8 mouse cellular contexts compared by ENCODE assay signal in the genomic region with DNA sequence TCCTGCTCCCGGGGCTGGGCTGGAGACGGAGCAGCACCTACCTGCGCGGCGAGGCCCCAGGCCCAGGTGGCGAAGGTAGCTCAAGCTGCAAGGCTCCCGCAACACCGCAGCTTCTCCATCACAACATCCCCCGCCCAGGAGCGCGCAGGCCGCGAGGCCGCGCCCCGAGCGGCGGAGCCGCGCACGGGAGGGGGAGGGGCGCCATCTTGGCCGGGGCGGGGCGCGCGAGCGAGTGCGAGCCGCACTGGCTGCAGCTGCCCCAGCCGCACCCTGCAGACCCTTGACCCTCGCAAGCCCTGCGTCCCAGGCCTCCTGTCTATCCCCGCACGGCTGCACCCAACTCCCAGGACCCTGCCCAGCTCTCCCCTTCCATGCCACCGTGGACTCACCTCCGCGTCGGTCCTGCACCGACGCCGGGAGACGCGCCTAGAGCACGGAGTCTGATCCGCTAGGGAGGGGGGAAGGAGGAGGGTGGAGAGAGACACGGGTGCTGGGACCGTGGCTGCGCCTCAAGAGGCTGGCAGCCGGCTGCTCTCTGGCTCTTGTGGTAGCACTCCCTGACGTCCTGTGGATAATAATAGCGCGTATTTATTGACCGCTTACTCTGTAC. TPM values are rescaled to one million over a fixed set of nuclear protein-coding genes. Genes with fewer than 3 reads are reported as not detected.
DNase-seq lines count a peak whose midpoint lies in the region; ATAC-seq and TF ChIP-seq lines count a peak whose summit lies in the region.

A gene (minus strand): TSS at position 560 of the 610 bp plus-strand sequence.

- peaks cover 25% of the 10 kb centered on the region for H3K4me1 ChIP-seq in cerebellum, adult 2 months (ENCODE audit: control insufficient read depth, insufficient read depth, low read length)
- H3K4me1 ChIP-seq in forebrain, embryonic 16.5 days (replicated peaks; ENCODE audit: control insufficient read depth, insufficient read depth, low read length) = peaks cover 34% of the 10 kb centered on the region
- peaks cover 27% of the 10 kb centered on the region for H3K4me1 ChIP-seq in neural tube, embryonic 14.5 days (ENCODE audit: control insufficient read depth, insufficient read depth, low read length)

- peak within 1 kb of the TSS; percentile 79 for H3K4me3 ChIP-seq in cerebellum, adult 2 months (replicated peaks; ENCODE audit: insufficient read depth, low read depth, low read length)
- peak within 1 kb of the TSS; percentile 78 for H3K4me3 ChIP-seq in forebrain, embryonic 16.5 days (replicated peaks; ENCODE audit: low read length)
- peak within 1 kb of the TSS; percentile 77 for H3K4me3 ChIP-seq in neural tube, embryonic 14.5 days (ENCODE audit: low read depth, low read length)

- H3K27me3 ChIP-seq in cerebellum, adult 2 months (ENCODE audit: control insufficient read depth, insufficient read depth, low read length) = no peaks in the 10 kb centered on the region
- no peaks in the 10 kb centered on the region for H3K27me3 ChIP-seq in forebrain, embryonic 16.5 days (replicated peaks; ENCODE audit: control insufficient read depth, insufficient read depth, low read length)
- no peaks in the 10 kb centered on the region for H3K27me3 ChIP-seq in neural tube, embryonic 14.5 days (ENCODE audit: control insufficient read depth, insufficient read depth, low read length)

- WGBS in cerebellum, adult 2 months = under 1% methylated on average over 54 of the region's 54 CpGs
- under 1% methylated on average over 53 of the region's 54 CpGs for WGBS in forebrain, embryonic 16.5 days
- WGBS in large intestine, adult 2 months = under 1% methylated on average over 53 of the region's 54 CpGs
- under 1% methylated on average over 40 of the region's 54 CpGs for WGBS in neural tube, embryonic 14.5 days

- peak; percentile 80 for DNase-seq in MN1 (ENCODE audit: low spot score)
- peak; percentile 92 for DNase-seq in cerebellum, adult 2 months
- peak; percentile 84 to 86 for DNase-seq in heart, postnatal 14 days
- peak; percentile 21 for DNase-seq in large intestine, adult 2 months (ENCODE audit: low read depth, low spot score)
- DNase-seq in lung, adult 18-20 months = peak; percentile 83 to 88
- DNase-seq in testis, postnatal 10 days (ENCODE audit: low spot score) = peak; percentile 84

- H3K9ac ChIP-seq in forebrain, embryonic 16.5 days (replicated peaks; ENCODE audit: low read depth, low read length) = peak within 1 kb of the TSS; percentile 88
- peak within 1 kb of the TSS; percentile 90 for H3K9ac ChIP-seq in neural tube, embryonic 14.5 days (replicated peaks; ENCODE audit: low read depth, low read length)

- peak; percentile 93 for ATAC-seq in forebrain, embryonic 16.5 days
- ATAC-seq in neural tube, embryonic 14.5 days (ENCODE audit: low read depth) = peak; percentile 93

- TF ChIP-seq POLR2A in cerebellum, adult 2 months (IDR thresholded peaks at IDR 0.05; ENCODE audit: borderline replicate concordance, insufficient read depth, low read length) = peak; percentile 95

- no peak for TF ChIP-seq CTCF in cerebellum, adult 2 months (IDR thresholded peaks at IDR 0.05; ENCODE audit: borderline replicate concordance, insufficient read depth, low read depth, low read length)

- H3K4me2 ChIP-seq in forebrain, embryonic 16.5 days (ENCODE audit: low read length) = peak within 1 kb of the TSS; percentile 80
- peak within 1 kb of the TSS; percentile 82 for H3K4me2 ChIP-seq in neural tube, embryonic 14.5 days (ENCODE audit: low read depth, low read length)

- H3K27ac ChIP-seq in cerebellum, adult 2 months (ENCODE audit: insufficient read depth, low read length) = peak within 1 kb of the TSS; percentile 97
- H3K27ac ChIP-seq in forebrain, embryonic 16.5 days (ENCODE audit: low read length) = peak within 1 kb of the TSS; percentile 96
- H3K27ac ChIP-seq in neural tube, embryonic 14.5 days (ENCODE audit: low read depth, low read length) = peak within 1 kb of the TSS; percentile 97

- no peaks in the 10 kb centered on the region for H3K9me3 ChIP-seq in forebrain, embryonic 16.5 days (ENCODE audit: control insufficient read depth, low read length)
- no peaks in the 10 kb centered on the region for H3K9me3 ChIP-seq in neural tube, embryonic 14.5 days (ENCODE audit: control insufficient read depth, low read length)

- intact Hi-C loops in heart, postnatal 14 days (cut with DNase I) = no loop called here

- no peaks in the 10 kb centered on the region for H3K36me3 ChIP-seq in forebrain, embryonic 16.5 days (ENCODE audit: control insufficient read depth, insufficient read depth)
- H3K36me3 ChIP-seq in neural tube, embryonic 14.5 days (ENCODE audit: control insufficient read depth, insufficient read depth, low read length) = no peaks in the 10 kb centered on the region

RNA-seq across cellular contexts. Expression of the gene that starts here (rescaled TPM):
- 441 and 475 TPM in 2 replicates for polyA plus RNA-seq in cerebellum, adult 2 months (2012; rRNA removed)
- 249 and 300 TPM in 2 replicates for polyA plus RNA-seq in forebrain, embryonic 16.5 days (2015; fragmentation: Nextera tagmentation; extraction: Ambion mirVana)
- total RNA-seq in heart, postnatal 14 days (2021) = 10 to 100 TPM; 80.5 to 86.5 TPM
- 12.1 and 15.8 TPM in 2 replicates for polyA plus RNA-seq in large intestine, adult 2 months (2012; rRNA removed)
- polyA plus RNA-seq in neural tube, embryonic 14.5 days (2014; fragmentation: Nextera tagmentation; extraction: Ambion mirVana) = 220 and 224 TPM in 2 replicates

Comparison
In these comparisons a context has a peak if more than half of its experiments do, and no peak if none do; other contexts are left out.
1. Peak in every context shown above with its lines: DNase-seq, ATAC-seq, H3K4me3 ChIP-seq and H3K27ac ChIP-seq.
2. RNA of the gene that starts here (polyA plus RNA-seq): 441 to 475 TPM in cerebellum, adult 2 months, 249 to 300 TPM in forebrain, embryonic 16.5 days and 220 to 224 TPM in neural tube, embryonic 14.5 days; 12.1 to 15.8 TPM in large intestine, adult 2 months; every median in the first group is over 10 times any median in the second.
3. DNase-seq: peak in every context shown above with its lines; median percentile 92 in cerebellum, adult 2 months; 86 in lung, adult 18-20 months; 85 in heart, postnatal 14 days; 84 in testis, postnatal 10 days; 80 in MN1; 21 in large intestine, adult 2 months.